Mouse (Mus musculus) stomach, postnatal 0 days (tissue): ENCODE results near the gene Git1.

ENCODE experiments used
- CTCF ChIP-seq: IDR thresholded peaks from 2 replicates; pipeline ENCODE4 v1.5.1; 2016; ENCODE audit warnings: antibody characterized with exemption, low read depth, mild to moderate bottlenecking, moderate library complexity
- EP300 ChIP-seq: optimal IDR thresholded peaks from 2 replicates; pipeline ENCODE3; 2016; ENCODE audit warnings: antibody characterized with exemption

DNA sequence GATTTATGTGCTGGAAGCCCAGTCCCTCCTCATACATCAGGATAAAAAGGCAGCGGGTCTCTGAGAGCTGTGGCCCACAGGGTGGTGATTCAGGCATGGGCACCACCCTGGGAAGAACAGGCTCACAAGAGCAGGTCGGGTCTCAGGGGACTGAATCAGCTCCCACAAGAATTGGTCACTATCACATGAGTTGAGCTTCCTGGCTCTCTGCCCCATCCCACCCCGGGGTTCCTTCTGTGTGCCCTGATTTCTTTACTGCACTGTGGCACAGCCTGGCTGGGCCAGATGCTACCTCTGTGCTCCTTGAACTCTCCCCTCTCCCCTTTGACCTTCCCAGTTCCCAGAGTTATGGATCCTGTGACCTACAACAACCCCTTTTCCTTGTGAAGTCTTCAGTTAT, 10.3 kb upstream of the Git1 start:
- TF ChIP-seq CTCF (no peak), EP300 (no peak)
